In the genomic region with DNA sequence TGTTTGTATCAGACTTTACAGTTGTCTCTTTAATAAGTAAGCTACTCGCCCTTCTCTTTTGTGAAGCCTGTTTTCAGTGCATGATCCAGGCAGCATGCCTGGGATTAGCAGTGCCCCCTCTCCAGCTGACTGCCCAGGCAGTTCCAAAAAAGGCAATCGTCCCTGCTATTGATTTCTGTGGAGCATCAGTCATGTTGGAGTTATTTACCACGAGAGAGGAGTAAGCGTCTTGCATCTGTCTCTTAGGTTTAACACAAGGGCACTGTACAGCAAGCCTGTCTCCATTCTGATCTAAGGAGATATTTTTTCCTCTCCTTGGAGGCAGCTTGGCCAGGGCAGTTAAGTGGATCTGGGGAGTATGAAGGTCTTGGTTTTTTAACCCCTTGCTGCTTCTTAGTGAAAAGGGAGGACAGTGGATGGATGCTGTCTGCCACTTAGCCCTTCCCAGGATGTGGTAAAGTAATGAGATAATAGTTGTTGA, we compare ENCODE assay signal across 10 mouse cellular contexts.
DNase-seq lines count a peak whose midpoint lies in the region; ATAC-seq lines count a peak whose summit lies in the region.
"Had no signal": no experiment of that assay in that cellular context is flagged by ENCODE, and none has a peak within 500 bp of the region (broad histone marks: within the 10 kb centered on the region; RNA-seq: fewer than 3 reads in every experiment).

No protein-coding gene starts in this region.

- H3K9ac ChIP-seq in hindbrain, embryonic 13.5 days, result no peak overlapping the region
- no peak overlapping the region for H3K9ac ChIP-seq in hindbrain, embryonic 11.5 days (ENCODE audit: low read depth, low read length)
- H3K9ac ChIP-seq: liver, embryonic 15.5 days had no signal

- peak overlapping the region; percentile 30; the same call in 1 of the 2 replicates for H3K27ac ChIP-seq in hindbrain, embryonic 13.5 days
- no peak overlapping the region for H3K27ac ChIP-seq in hindbrain, embryonic 11.5 days (ENCODE audit: low read depth, low read length)
- H3K27ac ChIP-seq: liver, embryonic 15.5 days had no signal

- ATAC-seq in hindbrain, embryonic 13.5 days (ENCODE audit: low FRiP score), result no peak
- ATAC-seq in hindbrain, embryonic 11.5 days (ENCODE audit: low FRiP score), result no peak
- no peak for ATAC-seq in erythroblast, adult 5-6 weeks (replicated peaks; ENCODE audit: low FRiP score, poor library complexity, severe bottlenecking)

- no peaks in the 10 kb centered on the region for H3K36me3 ChIP-seq in hindbrain, embryonic 13.5 days
- H3K36me3 ChIP-seq in hindbrain, embryonic 11.5 days (ENCODE audit: control insufficient read depth, insufficient read depth, low read length), result no peaks in the 10 kb centered on the region
- H3K36me3 ChIP-seq: liver, embryonic 15.5 days had no signal

- H3K4me2 ChIP-seq in hindbrain, embryonic 13.5 days, result no peak overlapping the region
- no peak overlapping the region for H3K4me2 ChIP-seq in hindbrain, embryonic 11.5 days (replicated peaks; ENCODE audit: low read depth, low read length)
- H3K4me2 ChIP-seq: liver, embryonic 15.5 days had no signal

- 32% methylated on average over 4 of the region's 4 CpGs for WGBS in hindbrain, embryonic 13.5 days
- WGBS in hindbrain, embryonic 11.5 days, result 27% methylated on average over 4 of the region's 4 CpGs

- no peak for DNase-seq in hindbrain, embryonic 11.5 days (ENCODE audit: low spot score)
- peak; percentile 36 for DNase-seq in thymus, postnatal 25 days
- no peak for DNase-seq in thymus, postnatal 10 days (ENCODE audit: low spot score in 2 of 2)
- peak; percentile 64 for DNase-seq in layer of hippocampus, adult 9-11 months
- no peak for DNase-seq in right cerebral cortex, postnatal 14 days
- no peak for DNase-seq in left cerebral cortex, adult 18-20 months (ENCODE audit: low spot score in 2 of 2)
- DNase-seq: cerebellum, adult 8-10 months had no signal

- peaks cover 31% of the 10 kb centered on the region for H3K4me1 ChIP-seq in hindbrain, embryonic 13.5 days (replicated peaks)
- no peaks in the 10 kb centered on the region for H3K4me1 ChIP-seq in hindbrain, embryonic 11.5 days (replicated peaks; ENCODE audit: control insufficient read depth, insufficient read depth, low read length)
- H3K4me1 ChIP-seq: liver, embryonic 15.5 days had no signal

- H3K9me3 ChIP-seq in hindbrain, embryonic 13.5 days, result no peaks in the 10 kb centered on the region
- H3K9me3 ChIP-seq in hindbrain, embryonic 11.5 days (ENCODE audit: control insufficient read depth, low read length), result no peaks in the 10 kb centered on the region
- H3K9me3 ChIP-seq: liver, embryonic 15.5 days had no signal

- H3K4me3 ChIP-seq in hindbrain, embryonic 13.5 days, result no peak overlapping the region
- H3K4me3 ChIP-seq in hindbrain, embryonic 11.5 days (ENCODE audit: low read depth, low read length), result no peak overlapping the region
- H3K4me3 ChIP-seq: liver, embryonic 15.5 days had no signal

- H3K27me3 ChIP-seq in hindbrain, embryonic 13.5 days, result no peaks in the 10 kb centered on the region
- no peaks in the 10 kb centered on the region for H3K27me3 ChIP-seq in hindbrain, embryonic 11.5 days (ENCODE audit: control insufficient read depth, insufficient read depth, low read length)
- H3K27me3 ChIP-seq: liver, embryonic 15.5 days had no signal

Comparison
In these comparisons a context has a peak if more than half of its experiments do, and no peak if none do; other contexts are left out.
1. DNase-seq: peak in thymus, postnatal 25 days (single experiment) and layer of hippocampus, adult 9-11 months (single experiment); none in hindbrain, embryonic 11.5 days (single experiment), thymus, postnatal 10 days (0 of 2), right cerebral cortex, postnatal 14 days (single experiment) and left cerebral cortex, adult 18-20 months (0 of 2).